Mouse (Mus musculus) limb, embryonic 10.5 days (tissue): ENCODE measurements around the gene Tigd3. TPM values are rescaled to one million over a fixed set of nuclear protein-coding genes. Genes with fewer than 3 reads are reported as not detected.

Experiments used
- DNase-seq: peaks from one replicate; pipeline ENCODE4 v3.0.0-alpha.2; 2017; ENCODE audit warnings: low spot score
- H3K27ac ChIP-seq: fragments of 300-500 bp; sonication (generic); 2 replicates; pipeline ENCODE4 v1.5.1; 2016; ENCODE audit warnings: mild to moderate bottlenecking
- H3K27me3 ChIP-seq: fragments of 300-500 bp; sonication (generic); 2 replicates; pipeline ENCODE4 v1.6.1; 2016; ENCODE audit warnings: low read depth, mild to moderate bottlenecking; ENCODE audit not compliant: poor library complexity, severe bottlenecking
- H3K36me3 ChIP-seq: fragments of 300-500 bp; sonication (generic); 2 replicates; pipeline ENCODE4 v1.6.1; 2016; ENCODE audit warnings: mild to moderate bottlenecking, moderate library complexity
- H3K4me1 ChIP-seq: fragments of 300-500 bp; sonication (generic); 2 replicates; pipeline ENCODE4 v1.6.1; 2016
- H3K4me3 ChIP-seq: fragments of 300-500 bp; sonication (generic); 2 replicates; pipeline ENCODE4 v1.5.1; 2016; ENCODE audit warnings: mild to moderate bottlenecking, moderate library complexity
- H3K9me3 ChIP-seq: fragments of 300-500 bp; sonication (generic); replicated peaks from 2 replicates; pipeline ENCODE4 v1.6.1; 2016; ENCODE audit warnings: mild to moderate bottlenecking
- WGBS: fragments of 180-500 bp; shearing (Covaris S2); methylation state at CpG from one replicate; pipeline ENCODE4 v1.1.7; 2016; 5-methylcytosine and 5-hydroxymethylcytosine counted together
- polyA plus RNA-seq: library from polyadenylated mRNA; unstranded; fragments of >200 nt; fragmentation: Nextera tagmentation; extraction: Ambion mirVana; gene quantifications from 2 replicates; pipeline ENCODE4 v1.2.1, GENCODE M21; 2016

Gene Tigd3
- polyA plus RNA-seq, 1 experiment from 2014 or later: 5.9 TPM

- peaks cover 6% of the 10 kb centered on the region for H3K36me3 ChIP-seq
- H3K4me1 ChIP-seq: peaks cover 84% of the 10 kb centered on the region
- peak overlapping the region; percentile 46 for H3K4me3 ChIP-seq
- no peaks in the 10 kb centered on the region for H3K9me3 ChIP-seq
- H3K27ac ChIP-seq: peak overlapping the region; percentile 93
- no peaks in the 10 kb centered on the region for H3K27me3 ChIP-seq
- peak; percentile 84 for DNase-seq
- 4% methylated on average over 16 of the region's 16 CpGs for WGBS
Observed at GRCm38 (mm10) chr19:5846557-5847305, 47.2 kb downstream of the Tigd3 start.

- Histone ChIP-seq H3K4me1 (peaks cover 86% of the 10 kb centered on the region), H3K36me3 (peaks cover under 1% of the 10 kb centered on the region; the same call in 1 of the 2 replicates), H3K27me3 (no peaks in the 10 kb centered on the region), H3K9me3 (no peaks in the 10 kb centered on the region), H3K4me3 (peak overlapping the region; percentile 46), H3K27ac (peak overlapping the region; percentile 93)
- WGBS: 2% methylated on average over 7 of the region's 7 CpGs
- no peak for DNase-seq
Observed at GRCm38 (mm10) chr19:5846154-5846553, 47.8 kb downstream of the Tigd3 start.

- H3K27ac ChIP-seq: peak overlapping the region; percentile 93
- H3K36me3 ChIP-seq: no peaks in the 10 kb centered on the region
- DNase-seq: peak; percentile 98
- H3K4me1 ChIP-seq: peaks cover 86% of the 10 kb centered on the region
- peak overlapping the region; percentile 46 for H3K4me3 ChIP-seq
- WGBS: 7% methylated on average over 45 of the region's 45 CpGs
- H3K9me3 ChIP-seq: no peaks in the 10 kb centered on the region
- H3K27me3 ChIP-seq: no peaks in the 10 kb centered on the region
Observed at GRCm38 (mm10) chr19:5845319-5846135, 48.4 kb downstream of the Tigd3 start.

DNA sequence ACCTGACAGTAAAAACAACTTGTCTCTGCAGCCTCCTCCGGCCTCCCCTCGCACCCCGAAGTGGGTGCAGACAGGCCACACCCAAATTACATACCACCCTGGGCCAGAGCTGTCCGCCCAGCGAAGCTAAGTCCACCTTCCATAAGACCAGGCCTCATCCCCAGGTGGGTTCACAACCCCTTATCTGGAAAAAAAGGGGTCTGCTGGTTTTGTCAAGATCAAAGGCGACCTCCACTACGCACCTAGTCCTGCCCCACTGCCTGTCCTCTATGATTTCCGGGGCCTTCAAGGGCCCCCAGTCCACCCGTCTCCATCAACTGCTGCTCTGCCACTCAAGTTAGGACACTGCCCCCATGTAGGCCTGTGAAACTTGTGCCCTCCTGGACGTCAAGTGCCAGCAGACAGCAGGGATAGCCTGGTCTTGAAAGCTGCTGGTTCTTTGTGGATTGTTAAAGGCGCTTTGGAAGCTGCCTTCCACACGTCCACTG, 49.1 kb downstream of the Tigd3 start:
- no peaks in the 10 kb centered on the region for H3K9me3 ChIP-seq
- H3K27me3 ChIP-seq: no peaks in the 10 kb centered on the region
- H3K4me1 ChIP-seq: peaks cover 81% of the 10 kb centered on the region
- no peak for DNase-seq
- 85% methylated on average over 12 of the region's 12 CpGs for WGBS
- no peaks in the 10 kb centered on the region for H3K36me3 ChIP-seq
- peak overlapping the region; percentile 93 for H3K27ac ChIP-seq
- H3K4me3 ChIP-seq: peak overlapping the region; percentile 46

DNA sequence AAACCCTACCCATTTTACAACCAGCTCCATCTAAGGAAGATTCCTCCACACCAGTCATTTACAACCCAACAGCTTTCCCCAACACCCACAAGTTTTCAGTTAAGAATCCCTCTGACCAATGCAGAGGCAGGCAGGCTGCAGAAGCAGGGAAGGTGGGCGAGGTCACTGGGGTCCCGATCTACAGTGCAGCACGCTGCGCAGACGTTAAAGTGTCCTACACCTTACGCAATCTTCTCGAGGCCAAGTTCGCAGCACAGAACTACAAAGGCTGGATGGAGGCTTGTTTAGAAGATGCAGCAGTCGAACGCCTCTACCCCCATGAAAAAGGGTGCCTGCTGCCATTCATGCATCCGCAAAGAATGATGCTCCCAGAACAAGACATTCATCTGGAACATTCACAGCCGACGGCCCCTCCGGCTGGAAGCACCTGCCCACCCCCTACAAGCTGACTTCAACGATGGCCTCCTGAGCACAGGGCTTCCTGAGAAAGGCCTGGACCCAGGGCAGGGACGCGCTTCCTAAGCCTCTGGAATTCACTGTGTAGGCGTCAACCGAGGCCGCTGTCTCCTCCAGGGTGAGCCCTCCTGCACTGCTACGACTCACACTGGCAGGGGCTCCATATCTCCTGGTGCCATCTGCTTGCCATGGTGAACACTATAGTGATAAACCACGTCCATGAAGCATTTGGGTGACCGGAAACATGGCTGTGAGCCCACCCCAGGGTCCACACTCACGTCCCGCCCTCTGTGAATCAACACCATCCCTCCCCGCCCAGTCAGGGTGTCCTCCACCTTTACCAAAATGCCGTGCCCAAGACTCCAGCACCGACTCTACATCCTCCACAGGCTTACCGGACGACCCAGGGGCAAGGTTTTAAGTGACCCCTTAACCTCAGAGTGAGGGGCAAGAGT, 49.9 kb downstream of the Tigd3 start:
- Histone ChIP-seq H3K4me1 (peaks cover 72% of the 10 kb centered on the region), H3K27ac (peak overlapping the region; percentile 93), H3K9me3 (no peaks in the 10 kb centered on the region), H3K4me3 (peak overlapping the region; percentile 46; the same call in 1 of the 2 replicates), H3K27me3 (no peaks in the 10 kb centered on the region), H3K36me3 (no peaks in the 10 kb centered on the region)
- WGBS: 89% methylated on average over 30 of the region's 30 CpGs
- no peak for DNase-seq

GRCm38 (mm10) chr19:5842785-5843730, 50.9 kb downstream of the Tigd3 start:
- 81% methylated on average over 9 of the region's 9 CpGs for WGBS
- H3K36me3 ChIP-seq: no peaks in the 10 kb centered on the region
- no peak for DNase-seq
- no peaks in the 10 kb centered on the region for H3K27me3 ChIP-seq
- H3K9me3 ChIP-seq: no peaks in the 10 kb centered on the region
- 0 out of 2 replicates have a peak overlapping the region, but pooled peaks have one; percentile 93 for H3K27ac ChIP-seq
- peaks cover 62% of the 10 kb centered on the region for H3K4me1 ChIP-seq
- no peak overlapping the region for H3K4me3 ChIP-seq

GRCm38 (mm10) chr19:5841999-5842784, 51.8 kb downstream of the Tigd3 start:
- no peak overlapping the region for H3K4me3 ChIP-seq
- no peaks in the 10 kb centered on the region for H3K27me3 ChIP-seq
- peaks cover 54% of the 10 kb centered on the region for H3K4me1 ChIP-seq
- 85% methylated on average over 5 of the region's 5 CpGs for WGBS
- no peaks in the 10 kb centered on the region for H3K9me3 ChIP-seq
- no peak overlapping the region for H3K27ac ChIP-seq
- DNase-seq: no peak
- H3K36me3 ChIP-seq: no peaks in the 10 kb centered on the region

DNA sequence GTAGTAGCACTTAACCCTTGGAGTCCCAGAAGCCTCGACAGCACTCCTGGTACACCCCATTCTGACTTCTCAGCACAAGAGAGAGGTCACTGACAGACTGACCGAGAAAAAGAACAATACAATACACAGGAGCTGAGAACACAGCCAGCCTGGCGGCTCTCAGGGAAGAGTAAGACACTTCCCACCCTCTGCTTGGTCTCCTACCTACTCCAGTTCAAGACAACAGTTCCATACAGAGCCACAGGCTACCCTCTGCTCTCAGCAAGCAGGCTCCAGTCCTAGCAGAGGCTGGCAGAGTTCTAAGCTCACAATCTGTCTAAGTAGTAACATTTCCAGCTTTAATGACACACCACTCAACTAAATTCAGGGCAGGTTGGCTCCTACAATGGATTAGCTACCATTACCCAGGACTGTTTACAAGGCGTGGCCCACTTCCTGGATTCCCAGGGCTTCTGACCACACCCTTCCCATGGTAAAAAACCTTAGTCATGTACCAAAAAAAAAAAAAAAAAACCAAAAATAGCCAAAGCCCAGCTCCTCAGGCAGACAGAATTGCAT, 52.5 kb downstream of the Tigd3 start:
- H3K27me3 ChIP-seq: no peaks in the 10 kb centered on the region
- no peaks in the 10 kb centered on the region for H3K36me3 ChIP-seq
- WGBS: 70% methylated on average over 4 of the region's 4 CpGs
- peak overlapping the region; percentile 15; the same call in 1 of the 2 replicates for H3K27ac ChIP-seq
- no peaks in the 10 kb centered on the region for H3K9me3 ChIP-seq
- peaks cover 50% of the 10 kb centered on the region for H3K4me1 ChIP-seq
- no peak for DNase-seq
- H3K4me3 ChIP-seq: no peak overlapping the region
